In genomic region chr12:75557813-75558212, GRCm38 (mm10) we compare ENCODE assay signal across 9 mouse cellular contexts. TPM values are rescaled to one million over a fixed set of nuclear protein-coding genes. Genes with fewer than 3 reads are reported as not detected.
DNase-seq lines count a peak whose midpoint lies in the region; ATAC-seq lines count a peak whose summit lies in the region.
"Had no signal": no experiment of that assay in that cellular context is flagged by ENCODE, and none has a peak within 500 bp of the region (broad histone marks: within the 10 kb centered on the region; RNA-seq: fewer than 3 reads in every experiment).

No protein-coding gene starts in this region.

- no peaks in the 10 kb centered on the region for H3K9me3 ChIP-seq in kidney, embryonic 14.5 days (ENCODE audit: control insufficient read depth, low read length)
- no peaks in the 10 kb centered on the region for H3K9me3 ChIP-seq in hindbrain, embryonic 16.5 days (ENCODE audit: control insufficient read depth, low read length)

- no peaks in the 10 kb centered on the region for H3K4me1 ChIP-seq in kidney, embryonic 14.5 days (ENCODE audit: control insufficient read depth, insufficient read depth, low read length)
- peaks cover 16% of the 10 kb centered on the region for H3K4me1 ChIP-seq in hindbrain, embryonic 16.5 days (ENCODE audit: control insufficient read depth, insufficient read depth, low read depth, low read length)

- 78% methylated on average over 2 of the region's 2 CpGs for WGBS in kidney, embryonic 14.5 days
- 25% methylated on average over 2 of the region's 2 CpGs for WGBS in hindbrain, embryonic 16.5 days

- H3K4me3 ChIP-seq in kidney, embryonic 14.5 days (ENCODE audit: low read length): no peak overlapping the region
- no peak overlapping the region for H3K4me3 ChIP-seq in hindbrain, embryonic 16.5 days (ENCODE audit: low read length)

- no peak for ATAC-seq in kidney, embryonic 14.5 days (ENCODE audit: low FRiP score, low TSS enrichment)
- peak; percentile 90 for ATAC-seq in cerebellum, adult (ENCODE audit: insufficient number of reproducible peaks, low FRiP score, low TSS enrichment)
- peak; percentile 80 for ATAC-seq in hindbrain, embryonic 16.5 days
- no peak for ATAC-seq in megakaryocyte-erythroid progenitor cell, adult 5-6 weeks (replicated peaks; ENCODE audit: low FRiP score, low TSS enrichment, poor library complexity, severe bottlenecking)

- H3K27ac ChIP-seq in kidney, embryonic 14.5 days (ENCODE audit: low read depth, low read length): no peak overlapping the region
- H3K27ac ChIP-seq in hindbrain, embryonic 16.5 days (ENCODE audit: low read depth, low read length): peak overlapping the region; percentile 40; the same call in 1 of the 2 replicates

- H3K4me2 ChIP-seq in kidney, embryonic 14.5 days (replicated peaks; ENCODE audit: low read depth, low read length): no peak overlapping the region
- H3K4me2 ChIP-seq in hindbrain, embryonic 16.5 days (ENCODE audit: low read length): no peak overlapping the region

- H3K27me3 ChIP-seq in kidney, embryonic 14.5 days (ENCODE audit: control insufficient read depth, insufficient read depth, low read length): no peaks in the 10 kb centered on the region
- no peaks in the 10 kb centered on the region for H3K27me3 ChIP-seq in hindbrain, embryonic 16.5 days (replicated peaks; ENCODE audit: control insufficient read depth, insufficient read depth, low read length)

- no peak overlapping the region for H3K9ac ChIP-seq in kidney, embryonic 14.5 days (ENCODE audit: low read depth, low read length)
- no peak overlapping the region for H3K9ac ChIP-seq in hindbrain, embryonic 16.5 days (ENCODE audit: low read depth, low read length)

- DNase-seq in kidney, postnatal 10 days: peak; percentile 54
- DNase-seq in Muller cell, postnatal 12 days (ENCODE audit: inconsistent ontology term): peak; percentile 59
- DNase-seq in spleen, postnatal 4 days (ENCODE audit: low spot score in 2 of 2): no peak
- DNase-seq: right cerebral cortex, postnatal 14 days; thymus, postnatal 36 days had no signal

- H3K36me3 ChIP-seq in kidney, embryonic 14.5 days (ENCODE audit: control insufficient read depth, insufficient read depth, low read length): no peaks in the 10 kb centered on the region
- H3K36me3 ChIP-seq in hindbrain, embryonic 16.5 days (ENCODE audit: control insufficient read depth, insufficient read depth, low read length): no peaks in the 10 kb centered on the region

RNA-seq across cellular contexts. Expression of gene Ppp2r5e, which starts 38.2 kb away (rescaled TPM):
- polyA plus RNA-seq in kidney, embryonic 14.5 days (2014; fragmentation: Nextera tagmentation; extraction: Ambion mirVana): 16.3 and 18.4 TPM in 2 replicates
- 14.5 and 15.5 TPM in 2 replicates for polyA plus RNA-seq in hindbrain, embryonic 16.5 days (2015; fragmentation: Nextera tagmentation; extraction: Ambion mirVana)
- 26.7 and 35.4 TPM in 2 replicates for total RNA-seq in megakaryocyte-erythroid progenitor cell, adult 5-6 weeks (2014; fragmentation: Nextera tagmentation)
- 14.3 and 14.7 TPM in 2 replicates for total RNA-seq in megakaryocyte-erythroid progenitor cell, adult 5-6 weeks (2017)

Comparison
In these comparisons a context has a peak if more than half of its experiments do, and no peak if none do; other contexts are left out.
1. DNase-seq: peak in kidney, postnatal 10 days (single experiment) and Muller cell, postnatal 12 days (single experiment); none in spleen, postnatal 4 days (0 of 2).
2. ATAC-seq: peak in cerebellum, adult (single experiment) and hindbrain, embryonic 16.5 days (single experiment); none in kidney, embryonic 14.5 days (single experiment) and megakaryocyte-erythroid progenitor cell, adult 5-6 weeks (single experiment).